Comparison of ENCODE assay signal across 8 mouse cellular contexts in the genomic region with DNA sequence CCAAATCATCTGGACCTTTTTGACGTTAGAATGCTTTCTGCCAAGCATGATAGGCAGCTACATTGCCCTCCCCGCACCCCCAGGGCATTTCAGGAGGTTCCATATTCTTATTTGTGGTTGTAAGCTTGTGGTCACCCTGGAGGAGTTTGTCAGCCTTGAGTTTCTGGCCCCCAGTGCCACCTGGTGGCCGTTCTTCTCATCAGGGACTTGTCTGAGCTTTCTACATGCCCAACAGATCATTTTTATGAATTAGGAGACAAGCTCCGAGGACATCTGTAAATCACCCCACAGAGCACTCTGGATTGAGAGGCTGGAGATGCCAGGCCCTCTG. TPM values are rescaled to one million over a fixed set of nuclear protein-coding genes. Genes with fewer than 3 reads are reported as not detected.
DNase-seq lines count a peak whose midpoint lies in the region; ATAC-seq and TF ChIP-seq lines count a peak whose summit lies in the region.

No protein-coding gene starts in this region.

- H3K4me2 ChIP-seq in kidney, embryonic 15.5 days = no peak overlapping the region

- 26% methylated on average over 4 of the region's 4 CpGs for WGBS in kidney, adult 2 months
- 42% methylated on average over 4 of the region's 4 CpGs for WGBS in kidney, embryonic 15.5 days

- no peak overlapping the region for H3K4me3 ChIP-seq in kidney, adult 2 months (ENCODE audit: insufficient read depth, low read depth, low read length)
- H3K4me3 ChIP-seq in kidney, embryonic 15.5 days (replicated peaks) = no peak overlapping the region

- ATAC-seq in kidney, embryonic 15.5 days (replicated peaks; ENCODE audit: low FRiP score) = no peak
- no peak for ATAC-seq in erythroblast, adult 5-6 weeks (replicated peaks; ENCODE audit: low FRiP score, poor library complexity, severe bottlenecking)

- H3K27ac ChIP-seq in kidney, adult 2 months (ENCODE audit: insufficient read depth, low read depth, low read length) = no peak overlapping the region
- no peak overlapping the region for H3K27ac ChIP-seq in kidney, embryonic 15.5 days

- H3K27me3 ChIP-seq in kidney, adult 2 months (replicated peaks; ENCODE audit: control insufficient read depth, insufficient read depth, low read length) = no peaks in the 10 kb centered on the region
- H3K27me3 ChIP-seq in kidney, embryonic 15.5 days = no peaks in the 10 kb centered on the region

- peak; percentile 58 for TF ChIP-seq CTCF in kidney, adult 2 months (conservative IDR thresholded peaks at IDR 0.05; ENCODE audit: insufficient read depth, insufficient read length, low read depth, low read length)

- peak; percentile 58 for DNase-seq in kidney, adult 2 months
- DNase-seq in adrenal gland, adult (ENCODE audit: inconsistent age in 2 of 2, low spot score in 1 of 2) = peak; percentile 64 to 87
- peak; percentile 50 for DNase-seq in embryo, embryonic 10 days (ENCODE audit: low spot score)
- DNase-seq in heart, postnatal 36 days = peak; percentile 28 to 53
- DNase-seq in left cerebral cortex, postnatal 25 days (ENCODE audit: low spot score in 2 of 2) = peak; percentile 46 to 58
- peak; percentile 18 for DNase-seq in retina, adult 2 months (ENCODE audit: low read depth, low spot score)

- H3K36me3 ChIP-seq in kidney, adult 2 months (ENCODE audit: control insufficient read depth, insufficient read depth, low read length) = no peaks in the 10 kb centered on the region
- H3K36me3 ChIP-seq in kidney, embryonic 15.5 days = no peaks in the 10 kb centered on the region

- intact Hi-C loops in heart, postnatal 36 days (cut with DNase I) = loop anchor here (1.0 to 5.0 kb wide), 3 partner anchors 44 to 182 kb away; no protein-coding TSS in a partner anchor
- intact Hi-C loops in left cerebral cortex, postnatal 25 days (cut with DNase I) = loop anchor here (1.0 to 2.0 kb wide), 3 partner anchors 44 to 182 kb away; no protein-coding TSS in a partner anchor

- H3K4me1 ChIP-seq in kidney, adult 2 months (ENCODE audit: control insufficient read depth, insufficient read depth, low read length) = no peaks in the 10 kb centered on the region
- no peaks in the 10 kb centered on the region for H3K4me1 ChIP-seq in kidney, embryonic 15.5 days

- H3K9me3 ChIP-seq in kidney, embryonic 15.5 days (replicated peaks) = no peaks in the 10 kb centered on the region

- no peak overlapping the region for H3K9ac ChIP-seq in kidney, embryonic 15.5 days

- no peak for TF ChIP-seq POLR2A in kidney, adult 2 months (IDR thresholded peaks at IDR 0.05; ENCODE audit: low read depth, low read length)

RNA-seq across cellular contexts. Expression of gene Sun5, which starts 19.9 kb away (rescaled TPM):
- polyA plus RNA-seq in kidney, adult 2 months (2012; rRNA removed) = not detected in 2 replicates
- polyA plus RNA-seq in kidney, embryonic 15.5 days (2015; fragmentation: Nextera tagmentation; extraction: Ambion mirVana) = not detected in 2 replicates
- total RNA-seq in heart, postnatal 36 days (2021) = not detected
- total RNA-seq in left cerebral cortex, postnatal 25 days (2021) = not detected
- total RNA-seq in erythroblast, adult 5-6 weeks (2015; ENCODE audit: low replicate concordance) = not detected in 2 replicates
- total RNA-seq in erythroblast, adult 5-6 weeks (2017; ENCODE audit: low replicate concordance) = not detected in 2 replicates

RNA-seq across cellular contexts. Expression of gene Bpifb2, which starts 23.9 kb away (rescaled TPM):
- polyA plus RNA-seq in kidney, adult 2 months (2012; rRNA removed) = not detected in 2 replicates
- polyA plus RNA-seq in kidney, embryonic 15.5 days (2015; fragmentation: Nextera tagmentation; extraction: Ambion mirVana) = not detected in 2 replicates
- total RNA-seq in heart, postnatal 36 days (2021) = not detected
- not detected for total RNA-seq in left cerebral cortex, postnatal 25 days (2021)
- total RNA-seq in erythroblast, adult 5-6 weeks (2015; ENCODE audit: low replicate concordance) = not detected in 2 replicates
- total RNA-seq in erythroblast, adult 5-6 weeks (2017; ENCODE audit: low replicate concordance) = not detected in 2 replicates

RNA-seq across cellular contexts. Expression of gene Bpifb6, which starts 49.2 kb away (rescaled TPM):
- polyA plus RNA-seq in kidney, adult 2 months (2012; rRNA removed) = 0.06 TPM in 1 of 2 replicates, not detected in the other
- not detected in 2 replicates for polyA plus RNA-seq in kidney, embryonic 15.5 days (2015; fragmentation: Nextera tagmentation; extraction: Ambion mirVana)
- not detected for total RNA-seq in heart, postnatal 36 days (2021)
- not detected for total RNA-seq in left cerebral cortex, postnatal 25 days (2021)
- not detected in 2 replicates for total RNA-seq in erythroblast, adult 5-6 weeks (2015; ENCODE audit: low replicate concordance)
- not detected in 2 replicates for total RNA-seq in erythroblast, adult 5-6 weeks (2017; ENCODE audit: low replicate concordance)

Comparison
In these comparisons a context has a peak if more than half of its experiments do, and no peak if none do; other contexts are left out.
1. DNase-seq: peak in every context shown above with its lines; median percentile 76 in adrenal gland, adult; 58 in kidney, adult 2 months; 52 in left cerebral cortex, postnatal 25 days; 50 in embryo, embryonic 10 days; 40 in heart, postnatal 36 days; 18 in retina, adult 2 months.